Mouse (Mus musculus) liver, embryonic 14.5 days (tissue): ENCODE results near the gene Cnih3. TPM values are rescaled to one million over a fixed set of nuclear protein-coding genes. Genes with fewer than 3 reads are reported as not detected.

Experiments used
- ATAC-seq: fragments of 200-750 bp; cut with Nextera tagmentation; 2 replicates; pipeline ENCODE4 v1.8.0; 2017; ENCODE audit warnings: moderate number of reproducible peaks, mild to moderate bottlenecking, moderate library complexity; ENCODE audit not compliant: insufficient read depth
- DNase-seq, 3 experiments: peaks; one replicate each; pipeline ENCODE4 v3.0.0-alpha.2; 2012 to 2013; ENCODE audit warnings: low read depth in 3 of 3, low spot score in 3 of 3
- H3K27ac ChIP-seq: fragments of 300-500 bp; sonication (generic); 2 replicates; pipeline ENCODE4 v1.5.1; 2014; ENCODE audit warnings: moderate library complexity, mild to moderate bottlenecking, control low read depth, inconsistent platforms
- H3K27me3 ChIP-seq: fragments of 300-500 bp; sonication (generic); 2 replicates; pipeline ENCODE4 v1.6.1; 2014; ENCODE audit warnings: mild to moderate bottlenecking, low read length, moderate library complexity; ENCODE audit not compliant: control insufficient read depth, insufficient read depth
- H3K36me3 ChIP-seq: fragments of 300-500 bp; sonication (generic); replicated peaks from 2 replicates; pipeline ENCODE4 v1.6.1; 2014; ENCODE audit warnings: low read depth; ENCODE audit not compliant: control insufficient read depth, insufficient read depth
- H3K4me1 ChIP-seq, 2 experiments: fragments of 200-500 bp in 1 of 2; fragments of 300-500 bp in 1 of 2; sonication (generic) in 1 of 2; replicated peaks; 2 replicates each; pipeline ENCODE4 v1.6.1; 2012 to 2014; ENCODE audit warnings: antibody characterized with exemption in 1 of 2, inconsistent platforms in 1 of 2, low read length in 1 of 2; ENCODE audit not compliant: control insufficient read depth in 2 of 2, insufficient read depth in 2 of 2
- H3K4me2 ChIP-seq: fragments of 300-500 bp; sonication (generic); 2 replicates; pipeline ENCODE4 v1.6.1; 2014; ENCODE audit warnings: low read depth, mild to moderate bottlenecking, control low read depth, moderate library complexity
- H3K4me3 ChIP-seq, 2 experiments: fragments of 200-500 bp in 1 of 2; fragments of 300-500 bp in 1 of 2; sonication (generic) in 1 of 2; 2 replicates each; pipeline ENCODE4 v1.5.1; 2012 to 2014; ENCODE audit warnings: low read depth in 2 of 2, low read length in 2 of 2, mild to moderate bottlenecking in 2 of 2, control low read depth in 1 of 2, inconsistent platforms in 1 of 2, moderate library complexity in 1 of 2; ENCODE audit not compliant: insufficient read depth in 1 of 2
- H3K9ac ChIP-seq: fragments of 300-500 bp; sonication (generic); replicated peaks from 2 replicates; pipeline ENCODE4 v1.6.1; 2014; ENCODE audit warnings: mild to moderate bottlenecking, control low read depth, moderate library complexity
- H3K9me3 ChIP-seq: fragments of 300-500 bp; sonication (generic); 2 replicates; pipeline ENCODE4 v1.6.1; 2016; ENCODE audit warnings: low read length, mixed read lengths; ENCODE audit not compliant: control insufficient read depth
- CTCF ChIP-seq: IDR thresholded peaks from 2 replicates; pipeline ENCODE4 v1.5.1; 2016; ENCODE audit warnings: antibody characterized with exemption, low read depth, control low read depth
- EP300 ChIP-seq: IDR thresholded peaks from 2 replicates; pipeline ENCODE4 v1.6.1; 2016; ENCODE audit warnings: antibody characterized with exemption, low read depth
- WGBS: fragments of 180-500 bp; shearing (Covaris S2); extraction: QIAGEN DNeasy Blood & Tissue Kit; methylation state at CpG from one replicate; pipeline ENCODE4 v1.1.7; 2014; ENCODE audit not compliant: insufficient replicate concordance; 5-methylcytosine and 5-hydroxymethylcytosine counted together
- polyA plus RNA-seq, 2 experiments: library from polyadenylated mRNA; depleted of rRNA in 1 of 2; stranded (reverse) in 1 of 2; unstranded in 1 of 2; fragments of >200 nt; fragmentation: Nextera tagmentation in 1 of 2; extraction: Ambion mirVana in 1 of 2; gene quantifications; 2 replicates each; pipeline versions ENCODE4 v1.2.1 to v1.2.3; 2012 to 2014

The Cnih3 gene
- polyA plus RNA-seq (2012; rRNA removed) = 0.02 TPM in 1 of 2 replicates, not detected in the other
- not detected in 2 replicates for polyA plus RNA-seq (2014; fragmentation: Nextera tagmentation; extraction: Ambion mirVana)

GRCm38 (mm10) chr1:181352367-181353199 is at the start of gene Cnih3:
Gene Cnih3 (plus strand): TSS chr1:181352628.
- H3K4me3 ChIP-seq = peak within 1 kb of the TSS in 1 of 2 experiments; percentile 45; a peak in 2 of 4 replicates
- H3K9me3 ChIP-seq = no peaks in the 10 kb centered on the region
- H3K4me1 ChIP-seq = no peaks in the 10 kb centered on the region
- under 1% methylated on average over 78 of the region's 78 CpGs for WGBS
- ATAC-seq = peak; percentile 15; the same call in 1 of the 2 replicates
- no peak within 1 kb of the TSS for H3K27ac ChIP-seq
- no peak for DNase-seq
- H3K27me3 ChIP-seq = peaks cover 82% of the 10 kb centered on the region
- H3K36me3 ChIP-seq = no peaks in the 10 kb centered on the region
- no peak within 1 kb of the TSS for H3K9ac ChIP-seq
- TF ChIP-seq CTCF = no peak
- TF ChIP-seq EP300 = no peak
- peak within 1 kb of the TSS; percentile 60 for H3K4me2 ChIP-seq

DNA sequence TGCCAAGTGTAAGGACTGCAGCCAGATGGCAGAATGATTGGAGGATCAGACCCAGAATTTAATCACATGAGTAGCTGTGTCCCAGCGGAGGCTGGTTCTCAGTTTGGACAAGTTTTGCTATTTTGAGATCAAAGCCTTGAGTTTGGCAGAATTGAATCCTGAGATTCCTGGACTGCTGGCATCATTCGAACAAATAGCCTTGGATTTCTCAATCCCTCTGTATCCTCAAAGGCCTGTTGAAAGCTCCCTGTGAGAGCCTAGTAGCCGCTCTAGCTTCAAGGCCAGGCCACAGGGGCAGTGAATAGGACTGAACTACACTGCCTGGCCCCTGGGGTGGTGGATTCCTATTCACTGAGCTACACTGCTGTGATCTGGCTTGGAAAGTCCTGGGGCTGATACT is 44.4 kb upstream of the Cnih3 start:
- WGBS = 74% methylated on average over 3 of the region's 3 CpGs
- Histone ChIP-seq H3K4me2 (no peak overlapping the region), H3K9ac (no peak overlapping the region), H3K4me1 (peaks cover 11 to 12% of the 10 kb centered on the region in 2 experiments), H3K9me3 (no peaks in the 10 kb centered on the region), H3K36me3 (no peaks in the 10 kb centered on the region), H3K27me3 (peaks cover 3% of the 10 kb centered on the region; the same call in 1 of the 2 replicates), H3K4me3 (no peak overlapping the region), H3K27ac (no peak overlapping the region)
- no peak for ATAC-seq
- no peak for DNase-seq
- TF ChIP-seq CTCF (no peak), EP300 (no peak)

DNA sequence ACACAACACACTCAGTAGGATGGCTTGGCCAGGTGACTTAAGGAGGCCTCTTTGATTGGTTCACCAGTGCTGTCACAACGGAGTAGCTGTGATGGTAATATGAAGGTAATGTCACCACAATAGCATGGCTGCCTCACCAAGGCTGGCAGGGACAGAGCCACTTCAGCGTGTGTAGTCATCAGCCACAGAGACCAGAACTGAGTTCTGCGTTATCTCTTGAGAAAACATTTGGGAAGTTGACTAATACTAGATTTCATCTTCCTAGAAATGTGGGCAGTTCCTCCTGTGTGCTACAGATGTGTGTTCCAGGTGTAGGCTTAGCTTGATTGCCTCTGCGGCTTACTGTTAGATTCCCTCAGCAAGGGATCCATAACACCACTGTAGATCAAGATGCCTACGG is 41.7 kb upstream of the Cnih3 start:
- H3K9ac ChIP-seq = no peak overlapping the region
- no peaks in the 10 kb centered on the region for H3K9me3 ChIP-seq
- DNase-seq = peak in 1 of 3 experiments; percentile 53
- ATAC-seq = peak; percentile 86
- H3K27me3 ChIP-seq = no peaks in the 10 kb centered on the region; the same call in 1 of the 2 replicates
- no peak overlapping the region for H3K4me3 ChIP-seq
- H3K4me2 ChIP-seq = no peak overlapping the region
- H3K36me3 ChIP-seq = no peaks in the 10 kb centered on the region
- WGBS = 44% methylated on average over 5 of the region's 5 CpGs
- TF ChIP-seq EP300 (peak; percentile 51), CTCF (no peak)
- peaks cover 11 to 12% of the 10 kb centered on the region in 2 experiments for H3K4me1 ChIP-seq
- no peak overlapping the region for H3K27ac ChIP-seq

GRCm38 (mm10) chr1:181312115-181313045 is 40.0 kb upstream of the Cnih3 start:
- no peaks in the 10 kb centered on the region for H3K36me3 ChIP-seq
- no peak for ATAC-seq
- no peaks in the 10 kb centered on the region; the same call in 1 of the 2 replicates for H3K27me3 ChIP-seq
- no peaks in the 10 kb centered on the region for H3K9me3 ChIP-seq
- DNase-seq = no peak
- H3K27ac ChIP-seq = no peak overlapping the region
- WGBS = 62% methylated on average over 15 of the region's 15 CpGs
- TF ChIP-seq EP300 = no peak
- TF ChIP-seq CTCF = no peak
- H3K4me1 ChIP-seq = peaks cover 12 to 14% of the 10 kb centered on the region in 2 experiments
- no peak overlapping the region for H3K4me2 ChIP-seq
- H3K4me3 ChIP-seq = no peak overlapping the region
- no peak overlapping the region for H3K9ac ChIP-seq
